Mouse (Mus musculus) embryonic stem cell, embryonic (primary cell): ENCODE data around the gene Nrf1.

Experiments used
- CTCF ChIA-PET, 4 experiments: fragments of 300-600 bp in 2 of 4; fragments of 350-600 bp in 2 of 4; sonication (Branson Sonifier 250); formaldehyde crosslinking; loops; one replicate each; lab custom pipeline; 2022; ENCODE audit warnings: inconsistent platforms in 2 of 4; lab: Charles Lee
- POLR2A ChIA-PET, 4 experiments: fragments of 300-600 bp in 2 of 4; fragments of 350-600 bp in 2 of 4; sonication (Branson Sonifier 250); formaldehyde crosslinking; loops; one replicate each; lab custom pipeline; 2022; ENCODE audit warnings: antibody characterized with exemption in 4 of 4, inconsistent platforms in 1 of 4; lab: Charles Lee

Nrf1 gene

GRCm38 (mm10) chr6:30153076-30153475 is 105.3 kb downstream of the Nrf1 start:
- ChIA-PET CTCF (interaction anchor here in 2 of 4 experiments (0.6 to 1.6 kb wide), 2 partner anchors 52 to 168 kb away, joined by 3 to 6 read pairs; no protein-coding TSS in a partner anchor), POLR2A (interaction anchor here in 2 of 4 experiments (0.9 to 15.5 kb wide), 7 partner anchors 8 to 119 kb away, joined by 3 to 507 read pairs (median 15); no protein-coding TSS in a partner anchor)

- CTCF ChIA-PET: interaction anchor here (0.6 to 1.6 kb wide), 5 partner anchors 52 to 336 kb away, joined by 3 to 6 read pairs (median 4); no protein-coding TSS in a partner anchor
Observed at GRCm38 (mm10) chr6:30153733-30154415, 106.1 kb downstream of the Nrf1 start.

GRCm38 (mm10) chr6:30159516-30160045 is 111.8 kb downstream of the Nrf1 start:
- ChIA-PET POLR2A (interaction anchor here (0.5 to 15.5 kb wide), 27 partner anchors 8 to 284 kb away, joined by 3 to 507 read pairs (median 5); partner anchors contain the start of genes Ube2h (in 1 of the 4) and Zc3hc1 (in 1 of the 4)), CTCF (interaction anchor here in 3 of 4 experiments (1.0 to 1.7 kb wide), 5 partner anchors 14 to 51 kb away, joined by 3 to 9 read pairs (median 4); no protein-coding TSS in a partner anchor)

More at GRCm38 (mm10) chr6:30153733-30154415, 106.1 kb downstream of the Nrf1 start:
- POLR2A ChIA-PET: interaction anchor here in 3 of 4 experiments (0.6 to 15.5 kb wide), 26 partner anchors 12 to 303 kb away, joined by 3 to 507 read pairs (median 4); partner anchors contain the start of gene Strip2 (in 1 of the 3)

GRCm38 (mm10) chr6:30160408-30160807 is 112.6 kb downstream of the Nrf1 start:
- ChIA-PET CTCF (interaction anchor here in 3 of 4 experiments (0.7 to 1.7 kb wide), 7 partner anchors 13 to 401 kb away, joined by 3 to 9 read pairs (median 3); no protein-coding TSS in a partner anchor), POLR2A (interaction anchor here (0.7 to 15.5 kb wide), 25 partner anchors 9 to 200 kb away, joined by 3 to 507 read pairs (median 6); partner anchors contain the start of gene Ube2h (in 1 of the 4))

GRCm38 (mm10) chr6:30161618-30162017 is 113.8 kb downstream of the Nrf1 start:
- POLR2A ChIA-PET: interaction anchor here (0.7 to 15.5 kb wide), 34 partner anchors 8 to 298 kb away, joined by 3 to 507 read pairs (median 5); partner anchors contain the start of genes Ube2h (in 1 of the 4) and Zc3hc1 (in 1 of the 4)
- CTCF ChIA-PET: interaction anchor here in 3 of 4 experiments (0.6 to 2.0 kb wide), 8 partner anchors 11 to 856 kb away, joined by 3 to 10 read pairs (median 4); no protein-coding TSS in a partner anchor

- ChIA-PET CTCF (interaction anchor here in 3 of 4 experiments (0.6 to 2.0 kb wide), 8 partner anchors 11 to 857 kb away, joined by 3 to 10 read pairs (median 4); no protein-coding TSS in a partner anchor), POLR2A (interaction anchor here (0.6 to 15.5 kb wide), 38 partner anchors 11 to 298 kb away, joined by 3 to 507 read pairs (median 4); partner anchors contain the start of genes Ube2h (in 1 of the 4) and Zc3hc1 (in 1 of the 4))
Observed at GRCm38 (mm10) chr6:30162091-30162490, 114.3 kb downstream of the Nrf1 start.

- ChIA-PET POLR2A (interaction anchor here in 3 of 4 experiments (0.7 to 19.7 kb wide), 17 partner anchors 9 to 37 kb away, joined by 3 to 507 read pairs (median 8); no protein-coding TSS in a partner anchor), CTCF (interaction anchor here in 2 of 4 experiments (0.6 to 1.9 kb wide), 6 partner anchors 9 to 494 kb away, joined by 3 to 6 read pairs (median 3); no protein-coding TSS in a partner anchor)
Observed at GRCm38 (mm10) chr6:30166349-30166748, 118.6 kb downstream of the Nrf1 start.

GRCm38 (mm10) chr6:30167192-30167591 is 119.4 kb downstream of the Nrf1 start:
- POLR2A ChIA-PET: interaction anchor here (0.5 to 19.7 kb wide), 29 partner anchors 9 to 1049 kb away, joined by 3 to 507 read pairs (median 4); no protein-coding TSS in a partner anchor
- CTCF ChIA-PET: interaction anchor here in 3 of 4 experiments (0.6 to 1.6 kb wide), 9 partner anchors 9 to 542 kb away, joined by 3 to 5 read pairs (median 3); no protein-coding TSS in a partner anchor

- ChIA-PET POLR2A (interaction anchor here in 2 of 4 experiments (0.6 to 19.7 kb wide), 10 partner anchors 8 to 96 kb away, joined by 3 to 507 read pairs (median 8); no protein-coding TSS in a partner anchor), CTCF (interaction anchor here in 1 of 4 experiments (1.5 kb wide), 1 partner anchor 30 kb away, joined by 3 read pairs; no protein-coding TSS in a partner anchor)
Observed at GRCm38 (mm10) chr6:30168275-30168674, 120.5 kb downstream of the Nrf1 start.

GRCm38 (mm10) chr6:30169148-30169547 is 121.4 kb downstream of the Nrf1 start:
- CTCF ChIA-PET: no interaction called here
- POLR2A ChIA-PET: interaction anchor here in 3 of 4 experiments (0.5 to 19.7 kb wide), 8 partner anchors 8 to 24 kb away, joined by 3 to 507 read pairs (median 6); no protein-coding TSS in a partner anchor

GRCm38 (mm10) chr6:30171226-30171625 is 123.4 kb downstream of the Nrf1 start:
- ChIA-PET CTCF (interaction anchor here in 1 of 4 experiments (0.7 kb wide), 1 partner anchor 219 kb away, joined by 3 read pairs; no protein-coding TSS in a partner anchor), POLR2A (interaction anchor here (0.5 to 19.7 kb wide), 14 partner anchors 10 to 340 kb away, joined by 3 to 507 read pairs (median 4); no protein-coding TSS in a partner anchor)

- POLR2A ChIA-PET: interaction anchor here (0.5 to 19.7 kb wide), 12 partner anchors 11 to 824 kb away, joined by 3 to 507 read pairs (median 3); partner anchors contain the start of gene Calu (in 1 of the 4)
- CTCF ChIA-PET: interaction anchor here in 3 of 4 experiments (0.6 to 0.8 kb wide), 3 partner anchors 34 to 218 kb away, joined by 3 to 4 read pairs (median 3); no protein-coding TSS in a partner anchor
Observed at GRCm38 (mm10) chr6:30171967-30172366, 124.2 kb downstream of the Nrf1 start.

- ChIA-PET CTCF (interaction anchor here in 3 of 4 experiments (0.5 to 2.5 kb wide), 8 partner anchors 10 to 442 kb away, joined by 3 to 10 read pairs (median 4); no protein-coding TSS in a partner anchor), POLR2A (interaction anchor here (0.5 to 19.7 kb wide), 24 partner anchors 11 to 825 kb away, joined by 3 to 507 read pairs (median 4); partner anchors contain the start of gene Calu (in 1 of the 4))
Observed at GRCm38 (mm10) chr6:30172441-30172819, 124.6 kb downstream of the Nrf1 start.

- ChIA-PET POLR2A (interaction anchor here (0.5 to 19.7 kb wide), 21 partner anchors 11 to 825 kb away, joined by 3 to 507 read pairs (median 4); partner anchors contain the start of gene Calu (in 1 of the 4)), CTCF (interaction anchor here in 3 of 4 experiments (0.5 to 2.5 kb wide), 9 partner anchors 11 to 442 kb away, joined by 3 to 10 read pairs (median 4); partner anchors contain the start of gene Zc3hc1 (in 1 of the 3))
Observed at GRCm38 (mm10) chr6:30172820-30173550, 125.2 kb downstream of the Nrf1 start.

- POLR2A ChIA-PET: interaction anchor here (0.7 to 19.7 kb wide), 31 partner anchors 7 to 826 kb away, joined by 3 to 507 read pairs (median 12); partner anchors contain the start of gene Calu (in 1 of the 4)
Observed at GRCm38 (mm10) chr6:30173551-30174460, 126.0 kb downstream of the Nrf1 start.

More at GRCm38 (mm10) chr6:30173551-30174460, 126.0 kb downstream of the Nrf1 start:
- CTCF ChIA-PET: interaction anchor here in 3 of 4 experiments (0.6 to 2.5 kb wide), 12 partner anchors 12 to 217 kb away, joined by 3 to 10 read pairs (median 4); partner anchors contain the start of gene Zc3hc1 (in 1 of the 3)
